Mouse (Mus musculus) B cell, adult 2 months (primary cell): ENCODE data around the gene Pdzd11.

ENCODE experiments used
- DNase-seq, 2 experiments: peaks; one replicate each; pipeline ENCODE4 v3.0.0; 2022

Pdzd11 gene

GRCm38 (mm10) chrX:100625802-100626793 lies at the start of gene Pdzd11:
TSS of gene Pdzd11 (minus strand) at chrX:100626568.
- peak; percentile 82 to 87 for DNase-seq

DNA sequence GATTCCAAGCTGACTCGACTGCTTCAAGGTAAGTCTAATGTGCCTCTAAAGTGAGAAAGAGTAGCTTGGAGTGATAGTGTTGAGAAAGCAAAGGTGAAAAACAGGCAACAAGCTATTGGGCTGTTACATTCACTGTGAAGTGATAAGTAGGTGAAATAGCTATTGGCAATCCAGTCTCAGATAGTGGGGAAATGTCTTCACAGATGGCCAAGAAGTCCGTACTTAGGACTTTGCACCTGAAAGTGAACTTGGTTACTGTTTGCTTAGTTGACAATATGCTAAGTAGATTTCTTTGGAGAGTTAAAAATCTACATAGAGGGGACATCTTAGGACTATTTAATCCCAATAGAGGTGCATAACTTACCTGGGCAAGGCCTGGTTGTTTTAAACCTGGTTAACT lies 38.5 kb upstream of the Pdzd11 start:
- DNase-seq, result no peak

DNA sequence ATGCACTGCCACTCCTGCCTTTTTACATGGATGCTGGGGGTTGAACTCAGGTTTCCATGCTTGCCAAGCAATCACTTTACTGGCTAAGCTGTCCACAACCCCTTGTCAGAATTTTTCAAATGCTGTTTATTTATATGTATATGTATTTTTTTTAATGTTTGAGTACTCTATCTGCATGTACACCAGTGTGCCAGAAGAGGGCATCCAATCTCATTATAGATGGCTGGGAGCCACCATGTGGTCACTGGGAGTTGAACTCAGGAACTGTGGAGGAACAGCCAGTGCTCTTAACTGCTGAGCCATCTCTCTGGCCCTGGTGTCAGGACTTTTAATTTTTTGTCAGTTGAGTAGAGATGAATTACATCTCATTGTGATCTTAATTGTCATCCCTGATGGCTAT lies 26.5 kb upstream of the Pdzd11 start:
- DNase-seq, result no peak

GRCm38 (mm10) chrX:100638477-100638876 lies 12.1 kb upstream of the Pdzd11 start:
- DNase-seq, result no peak

GRCm38 (mm10) chrX:100629076-100629475 lies 2.7 kb upstream of the Pdzd11 start:
- no peak for DNase-seq

DNA sequence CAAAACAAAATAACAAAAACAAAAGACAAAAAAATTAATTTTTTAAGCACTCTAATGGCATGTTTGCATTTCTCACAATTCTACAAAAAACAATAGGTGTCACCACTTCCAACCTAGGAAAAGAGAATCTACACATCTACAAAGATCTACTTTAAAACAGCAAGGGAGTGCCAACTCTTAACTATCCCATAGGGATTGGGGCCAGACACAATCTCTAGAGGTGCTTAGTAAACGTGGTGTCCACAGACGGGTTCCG lies 894 bp downstream of the Pdzd11 start, which contains the start of gene Kif4:
TSS of gene Kif4 (plus strand) at position 192 of the 256 bp plus-strand sequence.
- no peak for DNase-seq

DNA sequence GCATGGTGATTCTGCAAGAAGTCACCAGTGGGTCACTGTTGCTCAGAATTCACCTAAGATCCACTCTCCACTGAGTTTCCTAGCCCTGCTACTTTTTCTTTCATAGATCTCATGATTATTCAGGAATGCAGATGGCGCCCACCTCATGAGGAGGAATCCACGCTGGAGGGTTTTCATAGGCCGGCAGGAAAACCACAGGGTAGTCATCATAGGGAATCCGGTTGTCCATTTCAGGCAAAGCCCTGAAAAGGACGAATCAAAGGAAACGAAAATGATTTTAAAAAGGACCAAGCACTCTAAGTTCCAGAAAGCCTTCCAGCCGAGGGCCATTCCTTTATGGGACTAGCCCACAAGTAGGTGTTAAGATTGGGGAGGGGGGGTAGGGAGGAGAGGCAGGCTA lies 1.2 kb downstream of the Pdzd11 start:
- DNase-seq, result no peak

DNA sequence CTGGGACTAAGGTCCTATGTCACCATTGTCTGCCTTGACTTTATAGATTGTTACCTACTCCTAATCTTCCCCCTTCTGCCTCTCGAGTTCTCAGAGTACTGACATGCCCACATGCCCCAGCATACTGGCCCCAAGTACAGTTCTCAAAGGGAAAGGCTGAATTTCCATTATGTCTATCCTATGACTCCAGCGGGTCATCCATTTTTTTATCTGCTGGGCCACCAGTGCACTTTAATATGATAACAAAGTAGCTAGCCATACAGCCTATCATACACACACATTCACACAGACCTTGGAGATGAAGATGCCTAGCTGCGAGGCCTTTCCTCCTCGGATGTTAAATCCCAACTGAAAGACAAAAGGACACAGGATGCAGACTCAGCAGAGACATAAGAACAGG lies 2.1 kb downstream of the Pdzd11 start:
- DNase-seq, result no peak

DNA sequence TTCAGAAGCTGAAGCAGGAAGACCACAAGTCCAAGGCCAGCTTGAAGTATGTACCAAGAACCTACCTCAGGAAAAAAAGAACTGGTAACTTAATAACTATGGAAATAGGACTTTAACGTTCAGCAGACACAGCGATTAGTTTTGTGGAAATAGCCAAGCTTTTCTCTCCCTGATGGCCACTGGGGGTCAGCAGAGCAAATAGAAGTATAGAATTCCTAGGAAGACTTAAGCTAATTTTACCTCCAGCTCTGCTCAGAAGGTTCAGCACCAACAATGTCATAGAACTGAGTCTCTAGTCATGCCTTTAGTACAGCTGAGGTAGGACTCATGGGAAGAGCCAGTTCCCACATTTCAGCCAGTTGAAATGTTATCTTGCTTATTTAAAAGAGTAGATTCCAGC lies 5.0 kb downstream of the Pdzd11 start:
- DNase-seq, result no peak

DNA sequence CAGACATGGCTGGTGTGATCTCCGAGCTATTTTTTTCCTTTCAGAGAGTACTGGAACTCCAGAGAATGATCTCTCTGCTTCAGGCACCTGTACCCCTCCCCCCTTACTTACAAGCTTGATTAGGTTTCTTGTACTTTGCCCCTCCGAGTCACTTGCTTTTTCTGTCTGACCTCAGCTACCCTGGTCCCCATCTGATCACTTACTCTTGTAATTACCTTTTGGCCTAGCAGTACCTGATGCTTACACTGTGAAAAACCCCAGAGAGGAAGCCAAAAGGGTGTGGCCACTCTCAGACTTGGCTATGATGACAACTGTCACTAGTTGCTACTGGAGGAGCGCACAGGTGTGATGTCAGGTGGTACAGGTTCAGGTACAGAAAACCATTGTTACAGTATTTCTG lies 7.9 kb downstream of the Pdzd11 start:
- DNase-seq, result no peak

GRCm38 (mm10) chrX:100605314-100605713 lies 21.1 kb downstream of the Pdzd11 start, which contains the start of gene Arr3:
TSS of gene Arr3 (plus strand) at chrX:100605497.
- no peak for DNase-seq

DNA sequence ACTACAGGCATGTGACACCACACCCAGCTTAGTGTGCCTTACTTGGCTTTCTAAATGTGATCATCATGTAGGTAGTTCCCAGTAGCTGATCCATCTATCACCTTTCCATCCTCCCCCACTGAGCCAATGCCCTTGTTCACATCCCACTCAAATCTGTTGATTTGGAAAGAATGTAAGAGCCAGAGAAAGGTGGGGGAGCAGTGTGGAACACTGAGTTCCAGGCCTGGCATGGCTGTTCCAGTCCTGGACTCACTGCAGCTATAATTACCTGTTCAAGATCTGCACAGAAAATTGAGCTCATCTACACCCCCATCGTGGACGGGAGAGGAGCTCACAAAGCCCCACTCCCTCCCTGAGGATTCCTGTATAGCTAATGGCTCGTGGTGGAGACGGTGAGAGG lies 26.6 kb downstream of the Pdzd11 start:
- no peak for DNase-seq

DNA sequence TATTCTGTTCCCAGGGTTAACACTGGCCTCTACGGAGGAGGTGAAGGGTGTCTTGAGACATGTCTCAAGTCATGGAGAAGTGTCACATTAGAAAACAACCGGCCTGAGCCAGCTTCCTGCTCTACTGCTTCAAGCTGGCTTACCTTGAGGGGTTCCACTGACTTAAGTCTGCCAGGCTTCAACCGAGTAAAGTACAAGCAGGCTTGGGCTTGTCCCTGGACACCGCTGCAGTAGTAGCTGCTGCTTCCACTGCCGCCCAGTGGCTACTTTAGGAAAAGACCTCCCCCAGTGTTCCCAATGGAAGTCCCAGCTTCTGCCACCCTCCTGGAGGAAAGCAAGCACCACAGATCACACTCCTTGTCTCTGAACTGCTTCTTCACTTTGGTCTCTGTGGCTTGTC lies 28.9 kb downstream of the Pdzd11 start:
- DNase-seq, result no peak

DNA sequence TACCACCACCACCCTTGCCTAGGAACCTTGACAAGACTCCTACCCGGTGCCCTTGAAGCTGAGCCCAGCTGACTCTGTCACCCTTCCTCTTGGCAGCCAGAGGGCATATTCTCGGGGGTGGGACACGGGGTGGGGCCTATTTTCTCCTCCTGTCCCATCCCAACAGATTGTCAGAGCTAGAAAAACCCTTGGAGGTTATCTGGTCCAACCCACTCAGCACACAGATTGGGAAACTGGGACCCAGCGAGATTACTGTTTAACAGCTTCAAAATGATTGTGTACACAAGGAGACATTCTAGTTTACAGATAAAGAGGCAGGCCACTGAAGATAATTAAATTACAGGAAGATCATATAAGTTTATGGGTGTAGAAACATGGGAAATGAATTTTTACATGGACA lies 31.6 kb downstream of the Pdzd11 start, which contains the start of gene P2ry4:
TSS of gene P2ry4 (minus strand) at position 79 of the 400 bp plus-strand sequence.
- no peak for DNase-seq
